Comparison of ENCODE assay signal across 19 mouse cellular contexts in the genomic region with DNA sequence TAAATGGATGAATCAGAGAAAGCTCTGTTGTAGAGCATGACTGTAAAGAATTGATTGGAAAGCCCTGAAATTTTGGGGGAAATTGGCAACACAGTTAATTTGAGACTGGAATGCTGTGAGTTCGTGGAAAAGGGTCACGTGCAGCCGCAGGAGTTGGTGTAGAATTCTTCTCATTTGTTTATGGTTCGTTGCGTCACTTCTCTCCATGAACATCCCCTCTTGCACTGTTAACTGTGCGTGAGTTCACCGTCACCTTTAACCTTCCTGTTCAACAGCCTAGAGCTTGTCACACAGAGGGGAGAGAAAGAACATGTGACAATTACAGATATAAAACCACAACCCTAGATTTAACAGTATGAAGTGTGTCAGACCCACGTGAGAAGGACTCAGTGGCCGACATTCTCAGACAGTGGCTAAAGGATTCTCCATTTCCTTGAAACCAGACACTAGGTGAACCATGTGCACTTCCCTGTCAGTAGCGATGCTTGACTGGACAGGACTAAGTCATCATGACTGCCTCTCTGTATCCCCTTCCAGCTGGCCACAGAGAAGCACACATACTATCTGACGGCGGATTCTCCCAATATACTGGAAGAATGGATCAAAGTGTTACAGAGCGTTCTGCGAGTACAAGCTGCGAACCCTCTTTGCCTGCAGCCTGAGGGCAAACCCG. TPM values are rescaled to one million over a fixed set of nuclear protein-coding genes. Genes with fewer than 3 reads are reported as not detected.
DNase-seq lines count a peak whose midpoint lies in the region; ATAC-seq and TF ChIP-seq lines count a peak whose summit lies in the region.
"Had no signal": no experiment of that assay in that cellular context is flagged by ENCODE, and none has a peak within 500 bp of the region (broad histone marks: within the 10 kb centered on the region; RNA-seq: fewer than 3 reads in every experiment).

No protein-coding gene starts in this region.

- H3K4me3 ChIP-seq in heart, embryonic 10.5 days: no peak overlapping the region
- no peak overlapping the region for H3K4me3 ChIP-seq in limb, embryonic 11.5 days (ENCODE audit: low read depth, low read length)
- H3K4me3 ChIP-seq in limb, embryonic 10.5 days: no peak overlapping the region
- no peak overlapping the region for H3K4me3 ChIP-seq in hindbrain, embryonic 10.5 days
- H3K4me3 ChIP-seq: embryonic facial prominence, embryonic 12.5 days; forebrain, embryonic 12.5 days; gastrocnemius, adult 2 months; intestine, embryonic 15.5 days had no signal

- no peak overlapping the region for H3K9ac ChIP-seq in limb, embryonic 11.5 days (ENCODE audit: low read length)
- H3K9ac ChIP-seq: embryonic facial prominence, embryonic 12.5 days; forebrain, embryonic 12.5 days; forebrain, postnatal 0 days; hindbrain, embryonic 14.5 days; intestine, embryonic 15.5 days had no signal

- no peaks in the 10 kb centered on the region for H3K36me3 ChIP-seq in heart, embryonic 10.5 days
- no peaks in the 10 kb centered on the region for H3K36me3 ChIP-seq in limb, embryonic 11.5 days (ENCODE audit: control insufficient read depth, insufficient read depth, low read length)
- peaks cover 3% of the 10 kb centered on the region; the same call in 1 of the 2 replicates for H3K36me3 ChIP-seq in limb, embryonic 10.5 days
- H3K36me3 ChIP-seq in hindbrain, embryonic 10.5 days: no peaks in the 10 kb centered on the region
- H3K36me3 ChIP-seq: forebrain, embryonic 12.5 days had no signal

- no peak for TF ChIP-seq CTCF in Patski (IDR thresholded peaks at IDR 0.05)

- H3K4me1 ChIP-seq in heart, embryonic 10.5 days: peaks cover 4% of the 10 kb centered on the region; the same call in 1 of the 2 replicates
- peaks cover 4% of the 10 kb centered on the region; the same call in 1 of the 2 replicates for H3K4me1 ChIP-seq in limb, embryonic 11.5 days (ENCODE audit: control insufficient read depth, insufficient read depth, low read length)
- peaks cover 20% of the 10 kb centered on the region for H3K4me1 ChIP-seq in limb, embryonic 10.5 days
- peaks cover 13% of the 10 kb centered on the region for H3K4me1 ChIP-seq in hindbrain, embryonic 10.5 days (replicated peaks)
- H3K4me1 ChIP-seq: intestine, embryonic 15.5 days had no signal

- no peak for ATAC-seq in limb, embryonic 11.5 days (ENCODE audit: insufficient number of reproducible peaks, low FRiP score, low TSS enrichment, low read depth)
- peak; percentile 59 for ATAC-seq in Patski
- ATAC-seq: forebrain, postnatal 0 days; intestine, embryonic 15.5 days had no signal

- H3K9me3 ChIP-seq in heart, embryonic 10.5 days: no peaks in the 10 kb centered on the region
- no peaks in the 10 kb centered on the region for H3K9me3 ChIP-seq in limb, embryonic 11.5 days (ENCODE audit: control insufficient read depth, low read length)
- no peaks in the 10 kb centered on the region for H3K9me3 ChIP-seq in limb, embryonic 10.5 days (replicated peaks)
- H3K9me3 ChIP-seq in hindbrain, embryonic 10.5 days: no peaks in the 10 kb centered on the region
- H3K9me3 ChIP-seq: embryonic facial prominence, embryonic 12.5 days; forebrain, embryonic 12.5 days; intestine, embryonic 15.5 days had no signal

- no peaks in the 10 kb centered on the region for H3K27me3 ChIP-seq in heart, embryonic 10.5 days (ENCODE audit: insufficient read depth, poor library complexity, severe bottlenecking)
- no peaks in the 10 kb centered on the region for H3K27me3 ChIP-seq in limb, embryonic 11.5 days (ENCODE audit: control insufficient read depth, insufficient read depth, low read length)
- no peaks in the 10 kb centered on the region for H3K27me3 ChIP-seq in limb, embryonic 10.5 days (ENCODE audit: low read depth, poor library complexity, severe bottlenecking)
- H3K27me3 ChIP-seq in Patski: no peaks in the 10 kb centered on the region
- H3K27me3 ChIP-seq in hindbrain, embryonic 10.5 days (ENCODE audit: insufficient read depth, poor library complexity, severe bottlenecking): no peaks in the 10 kb centered on the region
- H3K27me3 ChIP-seq: embryonic facial prominence, embryonic 12.5 days; forebrain, embryonic 12.5 days; intestine, embryonic 15.5 days had no signal

- peak; percentile 59 for DNase-seq in heart, embryonic 10.5 days (ENCODE audit: low spot score)
- DNase-seq in heart, postnatal 14 days: no peak
- peak; percentile 18 for DNase-seq in limb, embryonic 11.5 days (ENCODE audit: low spot score)
- no peak for DNase-seq in limb, embryonic 10.5 days (ENCODE audit: low spot score)
- peak; percentile 31 for DNase-seq in Patski (ENCODE audit: low read depth, low spot score)
- no peak for DNase-seq in frontal cortex, postnatal 10 days (ENCODE audit: low spot score in 2 of 2)
- DNase-seq in hindbrain, embryonic 10.5 days (ENCODE audit: low spot score): no peak
- DNase-seq: adrenal gland, postnatal 14 days; cerebellum, adult 11-12 months; cerebellum, adult 9-10 months; cerebellum, postnatal 25 days; forebrain, postnatal 0 days; gastrocnemius, adult 2 months; gastrocnemius, postnatal 36 days; heart, postnatal 10 days had no signal

- 81% methylated on average over 16 of the region's 16 CpGs for WGBS in heart, embryonic 10.5 days
- WGBS in limb, embryonic 11.5 days: 85% methylated on average over 16 of the region's 16 CpGs
- 85% methylated on average over 16 of the region's 16 CpGs for WGBS in limb, embryonic 10.5 days
- 81% methylated on average over 16 of the region's 16 CpGs for WGBS in hindbrain, embryonic 10.5 days

- no peak overlapping the region for H3K4me2 ChIP-seq in limb, embryonic 11.5 days (ENCODE audit: low read depth, severe bottlenecking)
- H3K4me2 ChIP-seq: embryonic facial prominence, embryonic 12.5 days; forebrain, embryonic 12.5 days; hindbrain, embryonic 14.5 days; intestine, embryonic 15.5 days had no signal

- CTCF ChIA-PET in Patski (lab: Charles Lee): interaction anchor here (1.5 kb wide), 1 partner anchor 8 kb away, joined by 3 read pairs; no protein-coding TSS in a partner anchor

- in situ Hi-C loops in Patski (cut with MboI; ENCODE audit: low pct_unique_long_range_greater_than_20kb): no loop called here

- H3K27ac ChIP-seq in heart, embryonic 10.5 days: no peak overlapping the region
- H3K27ac ChIP-seq in limb, embryonic 11.5 days (replicated peaks; ENCODE audit: low read depth, low read length): no peak overlapping the region
- H3K27ac ChIP-seq in limb, embryonic 10.5 days: no peak overlapping the region
- H3K27ac ChIP-seq in hindbrain, embryonic 10.5 days: no peak overlapping the region
- H3K27ac ChIP-seq: embryonic facial prominence, embryonic 12.5 days; forebrain, embryonic 12.5 days; gastrocnemius, adult 2 months; hindbrain, embryonic 14.5 days; intestine, embryonic 15.5 days had no signal

- intact Hi-C loops in heart, postnatal 14 days (cut with DNase I): no loop called here

- POLR2A ChIA-PET in Patski (lab: Charles Lee): interaction anchor here (0.9 kb wide), 1 partner anchor 65 kb away, joined by 3 read pairs; the partner anchor contains the start of gene Plekhh2

RNA-seq across cellular contexts. Expression of gene Dync2li1, which starts 49.5 kb away (rescaled TPM):
- 9.9 and 17.2 TPM in 2 replicates for polyA plus RNA-seq in heart, embryonic 10.5 days (2016; fragmentation: Nextera tagmentation; extraction: Ambion mirVana)
- total RNA-seq in heart, postnatal 14 days (2021): 1 to 10 TPM; 2.8 to 4.7 TPM
- 40.0 and 42.0 TPM in 2 replicates for polyA plus RNA-seq in limb, embryonic 11.5 days (2014; fragmentation: Nextera tagmentation; extraction: Ambion mirVana)
- 25.5 and 33.4 TPM in 2 replicates for polyA plus RNA-seq in limb, embryonic 10.5 days (2016; fragmentation: Nextera tagmentation; extraction: Ambion mirVana)
- polyA plus RNA-seq in Patski (2021): 173 TPM
- polyA plus RNA-seq in hindbrain, embryonic 10.5 days (2016; fragmentation: Nextera tagmentation; extraction: Ambion mirVana): 29.4 and 30.0 TPM in 2 replicates

Comparison
In these comparisons a context has a peak if more than half of its experiments do, and no peak if none do; other contexts are left out.
1. DNase-seq: peak in heart, embryonic 10.5 days (single experiment), limb, embryonic 11.5 days (single experiment) and Patski (single experiment); none in heart, postnatal 14 days (0 of 2), limb, embryonic 10.5 days (single experiment), frontal cortex, postnatal 10 days (0 of 2) and hindbrain, embryonic 10.5 days (single experiment).